Mouse (Mus musculus) forebrain, embryonic 15.5 days (tissue): ENCODE measurements around the gene Eif3l. TPM values are rescaled to one million over a fixed set of nuclear protein-coding genes. Genes with fewer than 3 reads are reported as not detected.

ENCODE experiments used
- ATAC-seq: fragments of 200-750 bp; cut with Nextera tagmentation; replicated peaks from 2 replicates; pipeline ENCODE4 v1.8.0; 2017; ENCODE audit warnings: mild to moderate bottlenecking, moderate TSS enrichment, moderate library complexity
- H3K27ac ChIP-seq: fragments of 300-500 bp; sonication (generic); replicated peaks from 2 replicates; pipeline ENCODE4 v1.5.1; 2015; ENCODE audit warnings: mild to moderate bottlenecking, inconsistent platforms
- H3K27me3 ChIP-seq: fragments of 300-500 bp; sonication (generic); 2 replicates; pipeline ENCODE4 v1.6.1; 2015; ENCODE audit warnings: inconsistent platforms
- H3K36me3 ChIP-seq: fragments of 300-500 bp; sonication (generic); 2 replicates; pipeline ENCODE4 v1.6.1; 2015; ENCODE audit warnings: mild to moderate bottlenecking, inconsistent platforms
- H3K4me1 ChIP-seq: fragments of 300-500 bp; sonication (generic); 2 replicates; pipeline ENCODE4 v1.6.1; 2015; ENCODE audit warnings: inconsistent platforms
- H3K4me2 ChIP-seq: fragments of 300-500 bp; sonication (generic); replicated peaks from 2 replicates; pipeline ENCODE4 v1.6.1; 2015; ENCODE audit warnings: mild to moderate bottlenecking, inconsistent platforms
- H3K4me3 ChIP-seq: fragments of 300-500 bp; sonication (generic); 2 replicates; pipeline ENCODE4 v1.5.1; 2015; ENCODE audit warnings: mild to moderate bottlenecking, inconsistent platforms
- H3K9ac ChIP-seq: fragments of 300-500 bp; sonication (generic); replicated peaks from 2 replicates; pipeline ENCODE4 v1.6.1; 2015; ENCODE audit warnings: mild to moderate bottlenecking, inconsistent platforms
- H3K9me3 ChIP-seq: fragments of 300-500 bp; sonication (generic); 2 replicates; pipeline ENCODE4 v1.6.1; 2016; ENCODE audit warnings: inconsistent platforms
- WGBS: fragments of 180-500 bp; shearing (Covaris S2); methylation state at CpG from one replicate; pipeline ENCODE4 v1.1.7; 2015; ENCODE audit warnings: mixed read lengths; 5-methylcytosine and 5-hydroxymethylcytosine counted together
- polyA plus RNA-seq: library from polyadenylated mRNA; unstranded; fragments of >200 nt; fragmentation: Nextera tagmentation; extraction: Ambion mirVana; gene quantifications from 2 replicates; pipeline ENCODE4 v1.2.1, GENCODE M21; 2015

The Eif3l gene
- polyA plus RNA-seq, 1 experiment from 2014 or later = 195 TPM

- H3K27ac ChIP-seq = no peak overlapping the region
- no peaks in the 10 kb centered on the region for H3K27me3 ChIP-seq
- no peak overlapping the region for H3K4me2 ChIP-seq
- H3K9ac ChIP-seq = no peak overlapping the region
- WGBS = 67% methylated on average over 5 of the region's 5 CpGs
- H3K4me1 ChIP-seq = peaks cover 16% of the 10 kb centered on the region
- H3K9me3 ChIP-seq = no peaks in the 10 kb centered on the region
- no peak for ATAC-seq
- H3K4me3 ChIP-seq = no peak overlapping the region
- H3K36me3 ChIP-seq = peaks cover 14% of the 10 kb centered on the region
Observed at GRCm38 (mm10) chr15:79115276-79115675, 40.3 kb downstream of the Eif3l start.

GRCm38 (mm10) chr15:79119491-79119890 is 44.5 kb downstream of the Eif3l start:
- 83% methylated on average over 9 of the region's 9 CpGs for WGBS
- no peaks in the 10 kb centered on the region for H3K27me3 ChIP-seq
- H3K9me3 ChIP-seq = no peaks in the 10 kb centered on the region
- no peak overlapping the region for H3K4me3 ChIP-seq
- no peak for ATAC-seq
- H3K36me3 ChIP-seq = peaks cover 26% of the 10 kb centered on the region
- H3K9ac ChIP-seq = no peak overlapping the region
- H3K27ac ChIP-seq = no peak overlapping the region
- H3K4me2 ChIP-seq = no peak overlapping the region
- no peaks in the 10 kb centered on the region for H3K4me1 ChIP-seq

GRCm38 (mm10) chr15:79122119-79122518 is 47.1 kb downstream of the Eif3l start:
- ATAC-seq = no peak
- H3K4me2 ChIP-seq = no peak overlapping the region
- no peaks in the 10 kb centered on the region for H3K4me1 ChIP-seq
- H3K27ac ChIP-seq = no peak overlapping the region
- H3K9me3 ChIP-seq = no peaks in the 10 kb centered on the region
- WGBS = 81% methylated on average over 4 of the region's 4 CpGs
- peaks cover 25% of the 10 kb centered on the region for H3K36me3 ChIP-seq
- H3K9ac ChIP-seq = no peak overlapping the region
- no peak overlapping the region for H3K4me3 ChIP-seq
- no peaks in the 10 kb centered on the region for H3K27me3 ChIP-seq

GRCm38 (mm10) chr15:79122546-79122945 is 47.6 kb downstream of the Eif3l start:
- Histone ChIP-seq H3K27me3 (no peaks in the 10 kb centered on the region), H3K9ac (no peak overlapping the region), H3K9me3 (no peaks in the 10 kb centered on the region), H3K27ac (no peak overlapping the region), H3K4me1 (no peaks in the 10 kb centered on the region), H3K4me3 (no peak overlapping the region), H3K36me3 (peaks cover 28% of the 10 kb centered on the region), H3K4me2 (no peak overlapping the region)
- 84% methylated on average over 13 of the region's 13 CpGs for WGBS
- ATAC-seq = no peak

GRCm38 (mm10) chr15:79123751-79124150 is 48.8 kb downstream of the Eif3l start:
- peaks cover 38% of the 10 kb centered on the region for H3K36me3 ChIP-seq
- no peak overlapping the region for H3K4me3 ChIP-seq
- H3K9me3 ChIP-seq = no peaks in the 10 kb centered on the region
- ATAC-seq = no peak
- whole genome bisulfite sequencing = 91% methylated on average over 6 of the region's 6 CpGs
- no peaks in the 10 kb centered on the region for H3K4me1 ChIP-seq
- H3K27ac ChIP-seq = no peak overlapping the region
- H3K4me2 ChIP-seq = no peak overlapping the region
- H3K27me3 ChIP-seq = no peaks in the 10 kb centered on the region
- H3K9ac ChIP-seq = no peak overlapping the region

GRCm38 (mm10) chr15:79124331-79124875 is 49.4 kb downstream of the Eif3l start:
- H3K4me2 ChIP-seq = no peak overlapping the region
- no peak overlapping the region for H3K27ac ChIP-seq
- peaks cover 40% of the 10 kb centered on the region for H3K36me3 ChIP-seq
- whole genome bisulfite sequencing = 88% methylated on average over 10 of the region's 10 CpGs
- H3K4me1 ChIP-seq = no peaks in the 10 kb centered on the region
- no peaks in the 10 kb centered on the region for H3K9me3 ChIP-seq
- no peaks in the 10 kb centered on the region for H3K27me3 ChIP-seq
- H3K9ac ChIP-seq = no peak overlapping the region
- no peak for ATAC-seq
- H3K4me3 ChIP-seq = no peak overlapping the region

- Histone ChIP-seq H3K9ac (no peak overlapping the region), H3K4me3 (no peak overlapping the region), H3K36me3 (peaks cover 54% of the 10 kb centered on the region), H3K9me3 (no peaks in the 10 kb centered on the region), H3K4me1 (no peaks in the 10 kb centered on the region), H3K27me3 (no peaks in the 10 kb centered on the region), H3K4me2 (no peak overlapping the region), H3K27ac (no peak overlapping the region)
- no peak for ATAC-seq
- 81% methylated on average over 13 of the region's 13 CpGs for whole genome bisulfite sequencing
Observed at GRCm38 (mm10) chr15:79126217-79126932, 51.4 kb downstream of the Eif3l start.

GRCm38 (mm10) chr15:79127101-79127500 is 52.1 kb downstream of the Eif3l start:
- H3K4me3 ChIP-seq = no peak overlapping the region
- no peaks in the 10 kb centered on the region for H3K27me3 ChIP-seq
- no peak overlapping the region for H3K27ac ChIP-seq
- H3K9me3 ChIP-seq = no peaks in the 10 kb centered on the region
- H3K36me3 ChIP-seq = peaks cover 60% of the 10 kb centered on the region
- H3K9ac ChIP-seq = no peak overlapping the region
- no peaks in the 10 kb centered on the region for H3K4me1 ChIP-seq
- WGBS = 93% methylated on average over 12 of the region's 12 CpGs
- no peak overlapping the region for H3K4me2 ChIP-seq
- ATAC-seq = no peak

GRCm38 (mm10) chr15:79128208-79128607 is 53.2 kb downstream of the Eif3l start:
- no peaks in the 10 kb centered on the region for H3K9me3 ChIP-seq
- WGBS = 97% methylated on average over 5 of the region's 5 CpGs
- no peak overlapping the region for H3K27ac ChIP-seq
- H3K4me3 ChIP-seq = no peak overlapping the region
- H3K36me3 ChIP-seq = peaks cover 66% of the 10 kb centered on the region
- no peak overlapping the region for H3K4me2 ChIP-seq
- no peak overlapping the region for H3K9ac ChIP-seq
- no peaks in the 10 kb centered on the region for H3K27me3 ChIP-seq
- no peak for ATAC-seq
- no peaks in the 10 kb centered on the region for H3K4me1 ChIP-seq

GRCm38 (mm10) chr15:79129311-79129710 is 54.3 kb downstream of the Eif3l start:
- no peak overlapping the region for H3K9ac ChIP-seq
- H3K36me3 ChIP-seq = peaks cover 67% of the 10 kb centered on the region
- WGBS = 91% methylated on average over 7 of the region's 7 CpGs
- H3K4me1 ChIP-seq = no peaks in the 10 kb centered on the region
- ATAC-seq = no peak
- H3K4me3 ChIP-seq = no peak overlapping the region
- no peak overlapping the region for H3K27ac ChIP-seq
- no peak overlapping the region for H3K4me2 ChIP-seq
- H3K27me3 ChIP-seq = no peaks in the 10 kb centered on the region
- H3K9me3 ChIP-seq = no peaks in the 10 kb centered on the region

- WGBS = 82% methylated on average over 10 of the region's 10 CpGs
- Histone ChIP-seq H3K9me3 (no peaks in the 10 kb centered on the region), H3K27ac (no peak overlapping the region), H3K4me2 (no peak overlapping the region), H3K27me3 (no peaks in the 10 kb centered on the region), H3K4me1 (no peaks in the 10 kb centered on the region), H3K9ac (no peak overlapping the region), H3K36me3 (peaks cover 56% of the 10 kb centered on the region), H3K4me3 (no peak overlapping the region)
- ATAC-seq = no peak
Observed at GRCm38 (mm10) chr15:79130782-79131181, 55.8 kb downstream of the Eif3l start.

GRCm38 (mm10) chr15:79131442-79131841 is 56.5 kb downstream of the Eif3l start:
- H3K36me3 ChIP-seq = peaks cover 56% of the 10 kb centered on the region
- H3K4me3 ChIP-seq = no peak overlapping the region
- WGBS = 70% methylated on average over 7 of the region's 7 CpGs
- no peak overlapping the region for H3K9ac ChIP-seq
- H3K4me2 ChIP-seq = no peak overlapping the region
- H3K9me3 ChIP-seq = no peaks in the 10 kb centered on the region
- H3K27me3 ChIP-seq = no peaks in the 10 kb centered on the region
- ATAC-seq = no peak
- H3K4me1 ChIP-seq = no peaks in the 10 kb centered on the region
- no peak overlapping the region for H3K27ac ChIP-seq

- H3K9ac ChIP-seq = no peak overlapping the region
- peaks cover 43% of the 10 kb centered on the region for H3K36me3 ChIP-seq
- H3K9me3 ChIP-seq = no peaks in the 10 kb centered on the region
- H3K27me3 ChIP-seq = no peaks in the 10 kb centered on the region
- H3K4me2 ChIP-seq = no peak overlapping the region
- no peak overlapping the region for H3K27ac ChIP-seq
- 87% methylated on average over 6 of the region's 6 CpGs for WGBS
- no peaks in the 10 kb centered on the region for H3K4me1 ChIP-seq
- ATAC-seq = no peak
- no peak overlapping the region for H3K4me3 ChIP-seq
Observed at GRCm38 (mm10) chr15:79133191-79133661, 58.2 kb downstream of the Eif3l start.
